Mouse (Mus musculus): ENCODE results near the gene Mip. TPM values are rescaled to one million over a fixed set of nuclear protein-coding genes. Genes with fewer than 3 reads are reported as not detected.

Gene Mip
- polyA plus RNA-seq, 1 experiment from 2014 or later: not detected

- ATAC-seq (no peak), DNase-seq (no peak)
- Histone ChIP-seq H3K4me3 (ENCODE audit: low read depth, low read length) (no peak overlapping the region), H3K9ac (replicated peaks) (no peak overlapping the region), H3K4me1 (ENCODE audit: insufficient read depth) (peaks cover 12% of the 10 kb centered on the region), H3K9me3 (ENCODE audit: low read length) (no peaks in the 10 kb centered on the region), H3K4me2 (ENCODE audit: low read depth, low read length) (no peak overlapping the region), H3K27me3 (ENCODE audit: insufficient read depth, low read length) (no peaks in the 10 kb centered on the region), H3K36me3 (replicated peaks; ENCODE audit: insufficient read depth, low read length) (no peaks in the 10 kb centered on the region), H3K27ac (ENCODE audit: low read depth) (no peak overlapping the region)
- 72% methylated on average over 6 of the region's 6 CpGs for WGBS (ENCODE audit: insufficient replicate concordance)
- TF ChIP-seq EP300 (IDR thresholded peaks at IDR 0.05; ENCODE audit: low read depth): no peak
- TF ChIP-seq CTCF (IDR thresholded peaks at IDR 0.05; ENCODE audit: low read depth): no peak
These were observed 38.0 kb downstream of the Mip start for GRCm38 (mm10) chr10:128263393-128264310.

DNA sequence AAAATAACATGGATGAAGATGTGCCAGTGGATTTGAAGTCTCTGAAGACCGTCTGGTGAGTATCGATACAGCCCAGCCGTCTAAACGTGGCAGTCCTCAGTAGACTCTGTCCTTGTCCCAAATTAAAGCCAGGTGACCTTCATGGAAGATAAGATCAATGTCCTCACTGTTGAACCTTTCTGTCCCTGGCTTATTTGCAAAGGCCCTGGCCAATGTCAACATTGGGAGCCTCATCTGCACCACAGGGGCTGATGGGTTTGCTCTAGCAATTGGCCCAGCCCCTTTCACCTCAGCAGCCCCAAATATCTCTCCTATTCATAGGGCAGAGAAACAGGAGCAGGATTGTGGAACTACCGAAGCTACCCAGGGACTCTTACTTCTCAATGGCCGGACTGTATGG lies 42.7 kb downstream of the Mip start, which contains the start of gene Apof:
Apof (plus strand) TSS at position 301 of the 400 bp plus-strand sequence.
- DNase-seq (peak; percentile 60), ATAC-seq (peak; percentile 62)
- Histone ChIP-seq H3K4me1 (ENCODE audit: insufficient read depth) (peaks cover 16% of the 10 kb centered on the region), H3K36me3 (replicated peaks; ENCODE audit: insufficient read depth, low read length) (no peaks in the 10 kb centered on the region), H3K27me3 (ENCODE audit: insufficient read depth, low read length) (no peaks in the 10 kb centered on the region), H3K27ac (ENCODE audit: low read depth) (peak within 1 kb of the TSS; percentile 92), H3K4me3 (ENCODE audit: low read depth, low read length) (peak within 1 kb of the TSS; percentile 83), H3K9me3 (ENCODE audit: low read length) (no peaks in the 10 kb centered on the region), H3K9ac (replicated peaks) (peak within 1 kb of the TSS; percentile 63), H3K4me2 (ENCODE audit: low read depth, low read length) (peak within 1 kb of the TSS; percentile 68)
- TF ChIP-seq CTCF (IDR thresholded peaks at IDR 0.05; ENCODE audit: low read depth) (no peak), EP300 (IDR thresholded peaks at IDR 0.05; ENCODE audit: low read depth) (peak; percentile 71; the same call in 1 of the 2 replicates)
- WGBS (ENCODE audit: insufficient replicate concordance): 73% methylated on average over 6 of the region's 6 CpGs

DNA sequence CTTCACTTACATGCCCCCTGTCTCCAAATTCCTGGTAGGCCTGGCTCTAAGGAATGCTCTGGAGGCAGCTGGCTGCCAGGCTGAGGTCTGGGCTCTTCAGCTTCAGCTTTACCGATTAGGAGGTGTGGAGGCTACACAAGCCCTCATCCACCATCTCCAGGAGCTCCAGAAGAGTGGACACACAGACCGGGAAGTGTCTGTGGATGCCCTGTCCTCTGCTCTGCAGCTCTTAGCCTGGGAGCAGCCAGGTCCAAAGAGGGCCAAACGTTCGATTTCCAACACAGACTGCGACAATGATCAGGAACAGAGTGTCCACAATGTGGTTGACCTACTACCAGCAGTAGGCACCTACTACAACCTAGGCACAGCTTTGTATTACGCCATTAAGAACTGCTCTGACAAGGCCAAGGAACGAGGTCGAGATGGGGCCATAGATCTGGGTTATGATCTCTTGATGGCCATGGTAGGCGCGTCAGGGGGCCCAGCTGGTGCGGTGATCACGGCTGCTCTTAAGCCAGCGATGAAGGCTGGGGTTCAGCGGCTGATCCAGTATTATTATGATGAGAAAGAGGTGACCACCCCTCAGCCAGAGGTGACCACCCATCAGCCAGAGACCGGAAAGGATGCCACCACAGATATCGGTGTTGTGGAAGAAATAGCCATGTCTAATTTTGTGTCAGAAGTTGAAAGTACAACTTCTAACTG lies 43.7 kb downstream of the Mip start:
- ATAC-seq: no peak
- Histone ChIP-seq H3K4me1 (ENCODE audit: insufficient read depth) (peaks cover 16% of the 10 kb centered on the region), H3K9ac (replicated peaks) (peak overlapping the region; percentile 63), H3K36me3 (replicated peaks; ENCODE audit: insufficient read depth, low read length) (no peaks in the 10 kb centered on the region), H3K27ac (ENCODE audit: low read depth) (peak overlapping the region; percentile 92), H3K4me2 (ENCODE audit: low read depth, low read length) (peak overlapping the region; percentile 68), H3K9me3 (ENCODE audit: low read length) (no peaks in the 10 kb centered on the region), H3K27me3 (ENCODE audit: insufficient read depth, low read length) (no peaks in the 10 kb centered on the region), H3K4me3 (ENCODE audit: low read depth, low read length) (peak overlapping the region; percentile 83)
- TF ChIP-seq EP300 (IDR thresholded peaks at IDR 0.05; ENCODE audit: low read depth) (no peak), CTCF (IDR thresholded peaks at IDR 0.05; ENCODE audit: low read depth) (no peak)
- WGBS (ENCODE audit: insufficient replicate concordance): 80% methylated on average over 16 of the region's 16 CpGs
- DNase-seq: no peak

- no peaks in the 10 kb centered on the region for H3K36me3 ChIP-seq (replicated peaks; ENCODE audit: insufficient read depth, low read length)
- peak; percentile 98 for DNase-seq
- ATAC-seq: peak; percentile 93
- no peaks in the 10 kb centered on the region for H3K9me3 ChIP-seq (ENCODE audit: low read length)
- peaks cover 16% of the 10 kb centered on the region for H3K4me1 ChIP-seq (ENCODE audit: insufficient read depth)
- WGBS (ENCODE audit: insufficient replicate concordance): under 1% methylated on average over 43 of the region's 43 CpGs
- H3K9ac ChIP-seq (replicated peaks): peak within 1 kb of the TSS; percentile 82
- peak within 1 kb of the TSS; percentile 68 for H3K4me2 ChIP-seq (ENCODE audit: low read depth, low read length)
- H3K4me3 ChIP-seq (ENCODE audit: low read depth, low read length): peak within 1 kb of the TSS; percentile 83
- H3K27me3 ChIP-seq (ENCODE audit: insufficient read depth, low read length): no peaks in the 10 kb centered on the region
- H3K27ac ChIP-seq (ENCODE audit: low read depth): peak within 1 kb of the TSS; percentile 92
- TF ChIP-seq CTCF (IDR thresholded peaks at IDR 0.05; ENCODE audit: low read depth) (no peak), EP300 (IDR thresholded peaks at IDR 0.05; ENCODE audit: low read depth) (peak; percentile 70)
These were observed 44.7 kb downstream of the Mip start, which contains the start of gene Stat2 for GRCm38 (mm10) chr10:128270287-128270841. Gene Stat2 (plus strand): TSS chr10:128270559.

GRCm38 (mm10) chr10:128270866-128271265 lies 45.2 kb downstream of the Mip start:
- Histone ChIP-seq H3K27me3 (ENCODE audit: insufficient read depth, low read length) (no peaks in the 10 kb centered on the region), H3K4me3 (ENCODE audit: low read depth, low read length) (peak overlapping the region; percentile 83)
- WGBS (ENCODE audit: insufficient replicate concordance): 35% methylated on average over 7 of the region's 7 CpGs

More at GRCm38 (mm10) chr10:128270866-128271265, 45.2 kb downstream of the Mip start:
- ATAC-seq (no peak), DNase-seq (no peak)
- no peaks in the 10 kb centered on the region for H3K9me3 ChIP-seq (ENCODE audit: low read length)
- H3K9ac ChIP-seq (replicated peaks): peak overlapping the region; percentile 82
- H3K27ac ChIP-seq (ENCODE audit: low read depth): peak overlapping the region; percentile 88
- peak overlapping the region; percentile 68 for H3K4me2 ChIP-seq (ENCODE audit: low read depth, low read length)
- TF ChIP-seq CTCF (IDR thresholded peaks at IDR 0.05; ENCODE audit: low read depth) (no peak), EP300 (IDR thresholded peaks at IDR 0.05; ENCODE audit: low read depth) (no peak)
- H3K36me3 ChIP-seq (replicated peaks; ENCODE audit: insufficient read depth, low read length): no peaks in the 10 kb centered on the region
- peaks cover 16% of the 10 kb centered on the region for H3K4me1 ChIP-seq (ENCODE audit: insufficient read depth)
